Mouse (Mus musculus): ENCODE measurements at regions not wholly inside any gene's neighbourhood (a gene's known extent, or its start where the extent isn't known, plus 50 kb on each side); places are given as distances from the start of the nearest gene placed in this dataset.

DNA sequence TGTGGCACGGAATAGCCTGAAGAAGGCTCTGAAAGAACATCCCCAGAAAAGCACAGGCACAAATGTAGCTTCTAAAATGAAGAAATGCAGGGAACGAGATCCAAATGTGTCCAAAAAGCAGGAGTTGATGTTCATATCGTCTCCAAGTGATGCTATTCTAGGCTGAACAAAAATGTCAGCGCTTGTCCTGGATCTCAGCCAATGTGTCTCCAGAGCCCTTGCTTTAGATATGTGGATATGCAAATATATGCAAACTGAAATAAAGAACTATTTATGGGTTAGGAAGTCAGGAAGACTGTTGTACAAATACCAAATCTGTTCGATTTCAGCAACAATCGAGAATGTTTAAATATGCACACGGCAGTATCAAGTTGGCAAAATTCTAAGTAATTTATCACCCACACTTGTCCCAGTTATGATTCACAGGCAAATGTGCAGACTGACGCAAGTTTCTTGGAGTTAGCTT, 320.4 kb downstream of the Synb start:
- no peak for DNase-seq (ENCODE audit: low spot score in 2 of 2)

- peak; percentile 11 to 70 for DNase-seq (ENCODE audit: low spot score in 2 of 2)
These were observed 327.3 kb downstream of the Synb start for GRCm38 (mm10) chr14:68966758-68967157.

GRCm38 (mm10) chr14:68954577-68955460, 339.3 kb downstream of the Synb start:
- DNase-seq (ENCODE audit: low spot score in 2 of 2): no peak

GRCm38 (mm10) chr14:68945906-68946305, 348.2 kb downstream of the Synb start:
- DNase-seq (ENCODE audit: low spot score in 2 of 2): no peak

DNA sequence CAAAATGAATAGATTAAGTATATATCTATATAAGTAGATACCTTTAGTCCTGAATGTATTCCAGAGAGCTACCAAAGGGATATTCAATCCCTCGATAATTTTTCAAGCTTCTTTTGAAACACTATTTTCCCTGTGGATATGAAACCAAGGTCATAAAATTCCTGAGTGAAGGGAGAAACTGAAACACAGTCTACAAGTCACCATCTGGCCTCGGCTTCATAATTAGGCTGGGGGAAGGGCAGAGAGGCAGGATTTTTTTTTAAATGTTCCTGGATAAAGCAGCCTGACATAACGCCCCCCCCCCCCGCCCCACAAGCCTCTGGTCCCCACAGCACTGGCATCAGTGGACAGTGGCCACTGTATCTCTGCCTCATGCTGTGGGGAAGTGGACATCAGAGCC, 348.7 kb downstream of the Synb start:
- DNase-seq (ENCODE audit: low spot score in 2 of 2): no peak

DNA sequence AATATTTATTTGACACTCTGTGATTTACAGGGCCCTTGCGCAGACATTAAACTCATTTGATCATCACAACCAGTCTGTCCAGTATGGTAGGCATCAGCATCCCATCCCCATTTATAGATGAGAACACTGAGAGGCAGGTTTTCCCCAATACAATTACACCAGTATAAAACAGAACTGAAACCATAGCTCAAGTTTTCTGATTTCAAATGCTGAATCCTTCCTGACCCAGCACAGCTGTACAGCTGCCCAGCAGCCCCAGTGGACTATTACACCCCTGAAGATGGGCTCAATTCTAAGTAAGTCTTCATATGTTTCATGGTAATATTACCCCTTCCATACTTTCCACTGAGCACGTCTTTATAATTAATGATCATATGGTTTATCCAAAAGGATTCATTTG, 352.3 kb downstream of the Synb start:
- DNase-seq (ENCODE audit: low spot score in 2 of 2): no peak

DNA sequence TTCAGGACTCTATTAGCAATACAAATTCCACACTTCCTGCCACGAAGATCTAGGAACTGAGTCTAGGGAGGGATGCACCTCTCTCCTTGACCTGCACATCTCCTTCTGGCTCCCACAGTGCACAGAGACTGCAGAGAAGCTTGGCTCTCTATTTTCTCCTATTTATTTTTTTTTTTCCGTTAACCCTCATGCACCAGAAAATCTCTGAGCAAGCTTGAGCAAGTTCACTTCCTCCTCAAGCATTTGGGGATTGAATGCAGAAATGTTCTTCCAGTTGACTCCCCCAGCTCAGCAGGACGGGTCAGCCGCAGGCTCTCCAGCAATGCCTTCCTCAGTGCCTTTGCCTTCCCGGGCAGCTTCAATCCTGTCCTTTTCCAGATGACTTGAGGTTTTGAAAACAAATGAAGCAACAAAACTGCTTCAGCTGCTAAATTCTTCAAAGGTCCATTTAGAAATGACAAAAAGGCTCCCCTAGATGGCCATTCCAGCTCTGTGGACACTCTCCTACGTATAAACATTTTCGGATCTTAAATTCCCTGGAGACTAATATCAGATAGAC, 352.9 kb downstream of the Synb start:
- no peak for DNase-seq (ENCODE audit: low spot score in 2 of 2)

DNA sequence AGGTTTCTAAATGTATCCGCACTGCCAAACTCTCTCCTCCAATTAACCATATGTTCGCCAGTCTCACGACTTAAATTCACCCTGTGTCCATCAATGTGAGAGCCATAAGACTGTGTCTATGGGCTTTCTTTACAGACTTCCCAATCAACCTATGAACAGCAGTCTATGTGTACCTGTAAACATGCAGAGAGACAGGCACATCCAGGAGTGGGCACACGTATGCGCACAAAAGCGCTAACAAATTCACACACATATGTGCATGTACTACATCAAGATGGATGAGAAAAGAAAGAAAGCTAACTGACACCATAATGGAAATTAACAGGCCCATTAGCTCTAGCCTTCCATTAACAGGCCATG, 358.8 kb downstream of the Synb start:
- no peak for DNase-seq (ENCODE audit: low spot score in 2 of 2)

DNA sequence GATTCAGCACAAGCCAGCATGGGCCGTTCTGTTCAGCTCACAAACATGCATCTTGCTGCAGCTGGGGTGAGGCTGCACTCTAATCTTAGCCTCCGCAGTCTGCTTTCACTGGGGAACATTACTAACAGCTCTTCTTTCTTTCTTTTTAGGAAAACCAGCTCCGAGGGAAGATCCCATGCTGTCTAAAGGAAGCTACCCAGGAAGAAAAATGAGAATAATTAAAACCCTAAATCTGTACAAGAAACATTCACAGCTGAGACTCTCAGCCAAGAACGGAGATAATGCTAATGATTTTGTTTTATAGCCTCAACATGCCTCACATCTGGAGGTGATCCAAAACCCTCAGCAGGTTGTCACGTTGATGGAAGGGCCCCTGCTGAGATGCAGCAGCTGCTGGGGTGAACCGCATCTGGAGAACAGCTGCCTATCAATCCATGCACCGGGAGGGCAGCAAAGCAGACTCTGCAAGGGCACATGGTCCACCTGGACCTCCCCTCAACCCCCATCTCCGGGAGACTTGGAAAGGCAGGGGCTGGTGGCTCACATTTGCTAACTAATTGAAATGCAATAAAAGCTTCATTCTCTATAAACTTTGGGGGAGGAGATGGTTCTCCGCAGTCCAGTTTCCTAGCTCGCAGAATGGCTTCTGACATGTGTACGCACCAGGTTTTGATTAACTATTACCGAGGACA, 359.3 kb downstream of the Synb start:
- no peak for DNase-seq (ENCODE audit: low spot score in 2 of 2)

DNA sequence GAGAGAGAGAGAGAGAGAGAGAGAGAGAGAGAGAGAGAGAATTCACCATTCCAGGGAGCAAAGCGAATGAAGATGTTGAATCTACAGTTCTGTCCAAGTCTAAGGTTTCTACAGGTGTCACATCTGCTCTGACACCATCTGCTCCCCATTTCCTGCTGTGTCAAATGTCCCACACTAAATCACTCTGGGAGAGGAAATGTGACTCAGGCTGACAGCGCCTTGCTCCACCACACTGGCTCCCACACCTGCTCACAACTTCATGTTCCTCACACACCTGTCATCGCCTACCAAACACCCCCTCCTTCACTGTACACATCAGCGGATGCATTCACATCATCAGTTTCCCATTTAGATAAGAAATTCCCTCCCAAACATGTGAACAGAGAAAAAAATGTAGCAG, 366.3 kb downstream of the Synb start:
- no peak for DNase-seq (ENCODE audit: low spot score in 2 of 2)

DNA sequence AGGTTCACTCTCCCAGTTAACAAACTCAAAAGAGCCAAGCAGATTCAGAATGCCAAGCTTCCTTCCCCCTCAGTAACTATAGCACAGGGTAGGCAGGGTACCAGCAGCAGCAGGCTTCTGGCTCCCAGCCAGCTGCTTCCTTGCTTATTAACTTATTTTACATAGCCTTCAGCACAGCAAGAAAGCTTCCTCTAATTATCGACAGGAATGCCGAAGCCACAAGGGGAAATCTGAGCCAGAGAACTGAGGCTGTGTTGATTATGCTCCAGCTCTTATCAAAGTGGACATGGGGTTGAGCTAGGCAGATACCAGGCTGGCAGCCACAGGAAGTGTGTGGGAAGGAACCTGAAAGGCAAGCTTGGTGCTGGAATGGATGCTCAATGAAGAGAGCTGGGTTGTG, 371.0 kb downstream of the Synb start:
- no peak for DNase-seq (ENCODE audit: low spot score in 2 of 2)

DNA sequence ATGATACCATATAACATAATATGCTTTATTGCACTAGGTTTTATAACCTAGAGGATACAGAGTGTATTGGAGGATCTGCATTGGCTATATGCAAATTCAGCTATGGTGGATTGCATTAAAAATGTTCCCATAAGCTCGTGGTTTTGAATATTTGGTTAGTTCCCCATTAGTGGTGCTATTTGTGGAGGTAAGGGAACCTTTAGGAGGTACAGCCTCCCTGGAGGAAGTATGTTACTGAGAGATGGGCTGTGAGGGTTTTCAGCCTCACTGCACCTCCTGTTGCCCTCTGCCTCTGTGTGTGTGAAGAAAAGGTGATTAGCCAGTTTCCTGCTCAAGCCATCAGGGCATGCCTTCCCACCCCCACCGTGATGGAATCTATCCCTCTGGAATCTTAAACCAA, 372.1 kb downstream of the Synb start:
- no peak for DNase-seq (ENCODE audit: low spot score in 2 of 2)

- DNase-seq (ENCODE audit: low spot score in 2 of 2): peak in 1 of 2 experiments; percentile 18
These were observed 375.5 kb downstream of the Synb start for GRCm38 (mm10) chr14:68918526-68919045.

GRCm38 (mm10) chr14:68899921-68900320, 394.2 kb downstream of the Synb start:
- DNase-seq (ENCODE audit: low spot score in 2 of 2): no peak

DNA sequence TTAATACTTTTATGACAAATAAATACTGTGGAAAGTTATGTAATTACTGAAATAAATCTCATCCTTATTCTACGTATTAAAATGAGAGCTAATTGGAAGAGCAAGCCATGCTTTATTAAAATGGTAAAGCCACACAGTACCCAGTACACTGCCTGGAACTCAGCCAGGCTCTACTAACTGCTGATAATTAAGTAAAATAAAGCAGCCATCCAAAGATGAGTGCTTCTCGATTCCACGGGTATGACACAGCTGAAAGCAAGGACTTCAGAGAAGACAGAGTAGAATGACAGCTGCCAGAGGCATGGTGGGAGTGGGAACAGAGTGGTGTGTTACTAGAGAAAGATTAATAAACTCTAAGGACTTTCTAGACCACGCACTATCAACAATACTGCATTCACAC, 416.9 kb downstream of the Synb start:
- no peak for DNase-seq (ENCODE audit: low spot score in 2 of 2)

DNA sequence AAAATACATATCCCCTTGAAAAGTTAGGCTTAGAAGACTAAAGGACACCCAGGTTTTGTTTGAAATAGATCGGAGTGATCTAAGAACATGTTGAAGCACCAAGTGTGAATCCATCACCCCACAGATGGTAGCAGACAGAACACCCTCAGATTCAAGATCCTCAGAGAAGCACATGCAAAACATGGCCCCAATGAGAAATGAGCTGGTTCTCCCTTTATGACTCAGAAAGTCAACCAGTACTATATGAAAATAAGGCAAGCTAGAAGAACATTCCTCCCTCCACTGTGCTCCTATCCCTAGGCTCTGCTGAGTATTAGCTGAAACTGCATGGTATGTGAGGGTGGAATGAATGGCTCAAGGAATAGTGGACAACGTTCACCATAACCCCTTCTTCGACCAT, 433.0 kb downstream of the Synb start:
- DNase-seq (ENCODE audit: low spot score in 2 of 2): no peak

DNA sequence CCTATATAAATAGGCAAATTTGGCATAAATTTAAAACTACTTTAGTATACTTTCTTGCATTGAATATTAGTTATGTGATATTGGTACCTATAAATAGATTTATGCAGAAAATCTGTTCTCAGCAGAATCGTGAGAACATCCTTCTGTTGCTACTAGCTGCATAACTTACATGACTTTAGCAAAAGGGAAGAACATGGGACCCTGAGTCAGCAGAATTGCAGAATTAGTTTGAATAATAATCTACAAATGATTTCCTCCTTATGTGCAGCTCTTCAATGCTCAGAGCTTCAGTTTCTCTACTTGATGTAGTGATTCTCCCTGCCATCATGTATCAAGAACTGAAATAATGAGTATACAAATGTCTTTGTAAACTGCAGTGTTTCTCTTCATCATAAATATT, 436.2 kb downstream of the Synb start:
- DNase-seq (ENCODE audit: low spot score in 2 of 2): no peak

DNA sequence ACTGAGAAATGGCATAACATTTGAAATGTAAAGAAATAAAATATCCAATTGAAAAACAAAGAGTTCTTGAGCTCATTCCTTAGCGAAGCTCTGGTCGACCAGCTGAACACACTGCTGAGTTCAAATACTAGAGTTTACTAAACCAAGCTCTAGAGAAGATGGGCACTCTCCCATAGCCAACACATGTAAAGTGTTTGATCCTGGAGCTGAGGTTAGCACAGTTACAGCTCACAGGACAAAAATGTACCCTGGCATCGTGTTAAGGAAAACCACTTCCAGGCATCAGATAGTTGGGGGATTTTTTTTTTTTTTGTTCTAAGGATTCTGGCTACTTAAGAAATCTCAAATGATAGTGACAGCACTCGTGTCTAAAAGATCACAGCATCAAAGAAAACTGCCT, 445.6 kb downstream of the Synb start:
- no peak for DNase-seq (ENCODE audit: low spot score in 2 of 2)

DNA sequence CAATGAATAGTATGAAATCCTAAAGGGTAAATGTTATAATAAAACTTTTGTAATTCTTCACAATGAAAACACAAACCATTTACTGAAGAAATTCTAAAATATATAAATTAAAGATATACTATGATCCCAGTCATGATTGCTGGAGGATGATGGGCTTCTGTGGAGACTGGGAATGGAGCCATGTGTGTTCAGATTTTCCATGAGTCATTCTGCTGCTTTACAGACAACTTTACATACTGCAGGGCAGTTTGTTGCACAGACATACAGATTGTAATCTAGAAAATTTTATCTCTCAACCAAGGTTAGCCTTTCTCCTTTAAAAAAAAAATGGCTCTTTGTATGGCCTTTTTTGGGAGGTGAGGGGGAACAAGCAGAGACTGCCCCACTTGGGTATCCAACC, 446.5 kb downstream of the Synb start:
- no peak for DNase-seq (ENCODE audit: low spot score in 2 of 2)

DNA sequence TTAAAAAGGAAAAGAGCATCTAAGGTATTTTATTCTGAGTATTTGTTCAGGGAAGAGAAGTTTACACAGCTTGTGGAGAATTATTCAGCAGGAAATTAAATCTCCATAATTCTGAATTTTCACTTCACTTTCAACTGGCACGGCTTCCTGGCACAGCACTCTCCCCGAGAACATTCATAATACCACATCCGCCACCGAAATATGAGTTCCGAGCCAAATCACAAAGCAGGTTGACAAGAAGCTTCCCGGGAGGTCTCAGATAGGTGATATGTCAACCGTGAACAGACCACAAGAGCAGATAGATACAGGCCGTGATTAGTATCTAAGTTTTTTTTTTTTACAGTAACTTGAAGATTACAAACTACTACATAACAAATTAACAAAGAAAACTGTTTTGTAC, 473.9 kb downstream of the Synb start:
- DNase-seq (ENCODE audit: low spot score in 2 of 2): no peak

DNA sequence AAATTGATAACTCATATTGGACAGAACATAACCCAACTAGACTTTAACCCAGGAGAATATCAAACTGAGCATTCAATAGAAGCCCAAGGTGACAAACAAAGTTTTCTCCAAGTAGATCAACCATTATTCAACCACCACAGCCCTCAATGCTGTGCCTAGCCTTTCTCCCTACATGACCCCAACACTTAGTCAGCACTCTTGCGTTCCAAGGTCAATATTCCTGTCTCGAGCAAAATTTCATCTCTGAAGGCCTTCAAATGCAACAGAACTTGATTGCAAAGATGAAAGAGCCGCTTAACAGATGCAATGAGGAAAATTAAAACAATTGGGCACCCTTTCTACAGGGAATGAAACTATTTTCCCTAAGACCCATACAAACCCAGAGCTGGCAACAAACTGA, 485.1 kb downstream of the Synb start:
- no peak for DNase-seq (ENCODE audit: low spot score in 2 of 2)

DNA sequence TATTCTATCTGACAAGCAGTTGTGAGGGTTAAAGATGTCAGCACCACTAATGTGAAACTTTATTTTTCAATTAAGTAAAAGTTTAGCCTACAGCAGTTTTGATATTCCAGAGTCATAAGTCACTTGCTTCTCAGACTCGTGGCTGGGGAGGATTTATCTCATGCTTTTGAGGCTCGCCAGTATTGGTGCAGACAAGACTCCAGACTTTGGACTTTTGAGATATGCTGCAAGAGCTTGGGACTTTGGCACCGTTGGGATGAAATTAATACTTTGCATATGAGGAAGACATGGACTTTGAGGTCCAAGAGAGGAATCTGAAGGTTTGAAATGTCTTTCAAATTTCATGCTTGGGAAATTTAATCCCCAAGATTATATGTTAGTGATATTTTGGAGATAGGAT, 486.2 kb downstream of the Synb start:
- DNase-seq (ENCODE audit: low spot score in 2 of 2): no peak

DNA sequence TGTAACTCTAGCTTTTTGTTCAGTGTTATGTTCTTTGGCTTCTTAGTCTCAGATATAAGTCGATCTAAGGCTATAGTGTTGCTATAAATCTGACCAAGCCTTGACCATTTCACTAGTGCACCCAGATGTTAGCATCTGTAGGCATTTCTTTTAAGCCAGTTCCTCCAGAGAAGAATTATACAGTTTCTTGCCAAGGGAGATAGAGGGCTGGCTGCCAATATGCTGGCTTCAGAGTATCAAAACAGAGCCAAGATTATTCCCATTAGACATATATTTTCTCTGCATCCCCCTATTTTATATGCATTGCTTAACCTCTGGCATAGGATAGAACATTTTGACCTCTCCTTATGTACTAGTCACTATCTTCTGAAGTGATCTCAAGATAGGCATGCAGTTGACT, 487.5 kb downstream of the Synb start:
- DNase-seq (ENCODE audit: low spot score in 2 of 2): no peak

Data from spleen, postnatal 10 days (tissue).